Mouse (Mus musculus) ovary, adult 18-20 months (tissue): Measurements from ENCODE around the gene Laptm5.

Experiments used
- DNase-seq: peaks from one replicate; pipeline ENCODE4 v3.0.0; 2022; ENCODE audit warnings: low spot score, mixed read lengths

Gene Laptm5

GRCm38 (mm10) chr4:130920951-130921693 is 8.2 kb downstream of the Laptm5 start:
- no peak for DNase-seq

- no peak for DNase-seq
Observed at GRCm38 (mm10) chr4:130921986-130922385, 9.1 kb downstream of the Laptm5 start.

- DNase-seq, result no peak
Observed at GRCm38 (mm10) chr4:130926274-130926673, 13.3 kb downstream of the Laptm5 start.

- DNase-seq, result no peak
Observed at GRCm38 (mm10) chr4:130927821-130928220, 14.9 kb downstream of the Laptm5 start.

GRCm38 (mm10) chr4:130942644-130943043 is 29.7 kb downstream of the Laptm5 start:
- no peak for DNase-seq

GRCm38 (mm10) chr4:130944112-130944511 is 31.2 kb downstream of the Laptm5 start, which contains the start of gene Matn1:
Gene Matn1 (plus strand): TSS chr4:130944385.
- no peak for DNase-seq

- no peak for DNase-seq
Observed at GRCm38 (mm10) chr4:130944779-130945178, 31.9 kb downstream of the Laptm5 start.

- no peak for DNase-seq
Observed at GRCm38 (mm10) chr4:130947094-130947647, 34.2 kb downstream of the Laptm5 start.

- no peak for DNase-seq
Observed at GRCm38 (mm10) chr4:130949821-130950384, 37.0 kb downstream of the Laptm5 start.

- DNase-seq, result no peak
Observed at GRCm38 (mm10) chr4:130952531-130952930, 39.6 kb downstream of the Laptm5 start.

- DNase-seq, result no peak
Observed at GRCm38 (mm10) chr4:130957156-130957555, 44.2 kb downstream of the Laptm5 start.

- no peak for DNase-seq
Observed at GRCm38 (mm10) chr4:130958812-130959211, 45.9 kb downstream of the Laptm5 start.

- no peak for DNase-seq
Observed at GRCm38 (mm10) chr4:130959678-130960077, 46.8 kb downstream of the Laptm5 start.

- peak; percentile 47 for DNase-seq
Observed at GRCm38 (mm10) chr4:130960118-130960734, 47.3 kb downstream of the Laptm5 start.

GRCm38 (mm10) chr4:130971278-130971677 is 58.4 kb downstream of the Laptm5 start:
- DNase-seq, result no peak

- DNase-seq, result no peak
Observed at GRCm38 (mm10) chr4:130972421-130972829, 59.5 kb downstream of the Laptm5 start.

GRCm38 (mm10) chr4:130973332-130974263 is 60.7 kb downstream of the Laptm5 start:
- no peak for DNase-seq

- no peak for DNase-seq
Observed at GRCm38 (mm10) chr4:130978981-130979380, 66.1 kb downstream of the Laptm5 start.

GRCm38 (mm10) chr4:130984416-130985182 is 71.7 kb downstream of the Laptm5 start:
- no peak for DNase-seq
